Mouse (Mus musculus) ES-Bruce4 (cell line): ENCODE data around the gene AI854703.

Experiments
- CTCF ChIP-seq: IDR thresholded peaks from one replicate; pipeline ENCODE4 v1.8.1; 2011; ENCODE audit warnings: low read depth, low read length
- POLR2A ChIP-seq: IDR thresholded peaks from one replicate; pipeline ENCODE4 v1.8.1; 2011; ENCODE audit warnings: low read length; ENCODE audit not compliant: insufficient read depth

GRCm38 (mm10) chr6:48677492-48678345, 51.2 kb downstream of the AI854703 start:
- TF ChIP-seq POLR2A: no peak
- no peak for TF ChIP-seq CTCF
